Mouse (Mus musculus) lung, postnatal 0 days (tissue): ENCODE measurements around the gene Trim41.

ENCODE experiments used
- CTCF ChIP-seq: IDR thresholded peaks from 2 replicates; pipeline ENCODE4 v1.5.1; 2016; ENCODE audit warnings: antibody characterized with exemption, mild to moderate bottlenecking
- EP300 ChIP-seq: IDR thresholded peaks from 2 replicates; pipeline ENCODE4 v1.6.1; 2016; ENCODE audit warnings: antibody characterized with exemption, mild to moderate bottlenecking, control low read depth

DNA sequence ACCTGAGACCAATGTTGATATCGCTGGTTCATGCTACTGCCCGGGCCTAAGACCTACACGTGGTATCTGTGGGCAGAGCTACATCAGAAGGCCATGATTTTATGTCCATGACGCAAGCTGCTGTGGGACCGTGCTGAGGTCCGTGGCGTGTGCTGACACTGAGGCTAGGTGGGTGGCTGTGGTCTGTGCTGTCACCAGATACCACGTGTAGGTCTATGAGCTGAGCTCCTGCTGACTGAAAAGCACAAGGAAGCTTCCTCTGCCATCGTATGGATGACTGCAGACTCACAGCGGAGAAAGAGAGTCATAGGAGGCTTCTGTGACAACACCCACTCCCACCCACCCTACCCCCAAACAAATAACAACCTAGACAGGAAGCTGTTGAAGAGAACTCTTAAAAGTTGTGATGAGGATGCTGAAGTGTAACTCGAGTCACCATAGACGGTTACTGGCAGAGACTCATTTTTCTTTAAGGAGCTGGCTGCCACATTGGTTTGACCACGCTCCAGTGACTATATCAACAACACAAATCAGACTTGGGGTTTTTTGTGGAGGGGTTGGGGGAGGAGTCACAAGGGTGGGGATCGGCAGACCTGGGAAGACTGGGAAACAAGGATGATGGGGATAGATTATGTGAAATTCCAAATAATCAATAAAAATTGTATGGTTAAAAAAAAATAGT is 49.8 kb downstream of the Trim41 start:
- no peak for TF ChIP-seq CTCF
- no peak for TF ChIP-seq EP300
